Mouse (Mus musculus): ENCODE measurements at regions not wholly inside any gene's neighbourhood (a gene's known extent, or its start where the extent isn't known, plus 50 kb on each side); places are given as distances from the start of the nearest gene placed in this dataset.

DNA sequence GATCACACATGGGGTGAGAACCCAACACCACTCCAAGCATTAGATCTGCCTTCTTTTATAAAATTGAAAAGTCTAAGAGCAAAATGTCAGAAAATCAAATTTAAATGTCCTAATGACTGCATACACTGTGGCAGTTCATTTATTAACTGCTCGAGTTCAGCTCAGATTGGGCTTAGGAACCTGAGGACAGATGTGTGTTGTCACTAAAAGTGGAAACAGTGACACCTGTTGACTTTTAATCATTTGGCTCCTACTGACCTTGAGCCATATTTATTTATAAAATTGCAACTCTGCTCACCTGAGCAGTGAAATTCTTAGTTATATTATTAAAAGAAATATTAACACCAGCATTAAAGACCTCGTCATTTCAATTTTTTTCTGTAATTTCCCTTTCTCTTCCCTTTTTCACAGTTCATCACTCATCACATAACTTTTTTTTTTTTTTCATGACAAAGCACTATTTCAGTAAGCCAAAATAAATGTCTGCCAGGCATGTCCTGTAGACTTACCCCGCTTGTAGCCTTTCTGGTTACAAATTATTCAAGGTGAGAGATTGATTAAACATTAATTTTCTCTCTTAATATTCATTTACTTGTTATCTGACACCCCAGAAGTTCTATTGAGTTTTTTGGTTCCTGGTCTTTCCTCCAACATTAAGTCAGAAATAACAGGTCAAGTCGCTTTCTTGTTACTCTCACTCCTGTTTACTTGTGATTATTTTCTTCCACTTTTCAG, 274.2 kb upstream of the Tet2 start:
- H3K9me3 ChIP-seq = no peaks in the 10 kb centered on the region
- no peak for ATAC-seq (ENCODE audit: insufficient number of reproducible peaks, low FRiP score, low TSS enrichment, low read depth)
- H3K4me1 ChIP-seq = no peaks in the 10 kb centered on the region
- WGBS = 72% methylated on average over 4 of the region's 4 CpGs
- H3K9ac ChIP-seq = no peak overlapping the region
- no peak overlapping the region for H3K4me3 ChIP-seq
- H3K27ac ChIP-seq = no peak overlapping the region
- no peak overlapping the region for H3K4me2 ChIP-seq
- H3K27me3 ChIP-seq = no peaks in the 10 kb centered on the region
- no peaks in the 10 kb centered on the region for H3K36me3 ChIP-seq

DNA sequence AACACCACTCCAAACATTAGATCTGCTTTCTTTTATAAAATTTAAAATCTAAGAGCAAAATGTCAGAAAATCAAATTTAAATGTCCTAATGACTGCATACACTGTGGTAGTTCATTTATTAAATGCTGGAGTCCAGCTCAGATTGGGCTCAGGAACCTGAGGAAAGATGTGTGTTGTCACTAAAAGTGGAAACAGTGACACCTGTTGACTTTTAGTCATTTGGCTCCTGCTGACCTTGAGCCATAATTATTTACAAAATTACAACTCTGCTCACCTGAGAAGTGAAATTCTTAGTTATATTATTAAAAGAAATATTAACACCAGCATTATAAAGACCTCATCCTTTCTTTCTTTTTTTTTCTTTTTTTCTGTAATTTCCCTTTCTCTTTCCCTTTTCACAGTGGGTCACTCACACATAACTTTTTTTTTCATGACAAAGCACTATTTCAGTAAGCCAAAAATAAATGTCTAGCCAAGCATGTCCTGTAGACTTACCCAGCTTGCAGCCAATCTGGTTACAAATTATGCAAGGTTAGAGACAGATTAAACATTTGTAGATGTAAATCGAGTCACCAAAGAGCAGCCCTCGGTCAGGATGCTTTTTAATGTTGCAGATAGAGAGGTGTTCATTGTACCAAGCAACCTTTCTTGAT, 288.9 kb upstream of the Tet2 start:
- H3K27ac ChIP-seq = no peak overlapping the region
- H3K9me3 ChIP-seq = no peaks in the 10 kb centered on the region
- no peak overlapping the region for H3K4me3 ChIP-seq
- WGBS = 86% methylated on average over 2 of the region's 2 CpGs
- no peaks in the 10 kb centered on the region for H3K4me1 ChIP-seq
- no peak overlapping the region for H3K4me2 ChIP-seq
- H3K9ac ChIP-seq = no peak overlapping the region
- H3K36me3 ChIP-seq = no peaks in the 10 kb centered on the region
- H3K27me3 ChIP-seq = no peaks in the 10 kb centered on the region
- no peak for ATAC-seq (ENCODE audit: insufficient number of reproducible peaks, low FRiP score, low TSS enrichment, low read depth)

DNA sequence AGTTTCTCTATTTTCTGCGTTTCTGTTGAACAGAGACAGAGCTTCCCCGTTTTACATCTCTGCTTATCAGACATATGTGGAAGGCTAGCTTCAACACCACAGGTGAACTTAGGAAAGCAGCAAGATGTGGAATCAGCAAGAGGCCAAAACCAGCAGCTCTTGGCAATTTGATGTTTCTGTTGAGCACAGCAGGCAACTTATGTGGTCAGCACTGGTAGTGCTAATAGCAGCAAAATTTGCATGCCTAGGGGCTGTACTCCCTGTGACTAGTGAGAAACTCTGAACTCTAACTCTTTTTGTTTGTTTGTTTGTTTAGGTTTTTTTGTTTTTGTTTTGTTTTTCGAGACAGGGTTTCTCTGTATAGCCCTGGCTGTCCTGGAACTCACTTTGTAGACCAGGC, 289.5 kb upstream of the Tet2 start:
- H3K4me1 ChIP-seq = no peaks in the 10 kb centered on the region
- no peaks in the 10 kb centered on the region for H3K36me3 ChIP-seq
- WGBS = 87% methylated on average over 3 of the region's 3 CpGs
- no peak for ATAC-seq (ENCODE audit: insufficient number of reproducible peaks, low FRiP score, low TSS enrichment, low read depth)
- H3K4me2 ChIP-seq = no peak overlapping the region
- no peak overlapping the region for H3K27ac ChIP-seq
- no peak overlapping the region for H3K9ac ChIP-seq
- H3K27me3 ChIP-seq = no peaks in the 10 kb centered on the region
- H3K4me3 ChIP-seq = no peak overlapping the region
- H3K9me3 ChIP-seq = no peaks in the 10 kb centered on the region

DNA sequence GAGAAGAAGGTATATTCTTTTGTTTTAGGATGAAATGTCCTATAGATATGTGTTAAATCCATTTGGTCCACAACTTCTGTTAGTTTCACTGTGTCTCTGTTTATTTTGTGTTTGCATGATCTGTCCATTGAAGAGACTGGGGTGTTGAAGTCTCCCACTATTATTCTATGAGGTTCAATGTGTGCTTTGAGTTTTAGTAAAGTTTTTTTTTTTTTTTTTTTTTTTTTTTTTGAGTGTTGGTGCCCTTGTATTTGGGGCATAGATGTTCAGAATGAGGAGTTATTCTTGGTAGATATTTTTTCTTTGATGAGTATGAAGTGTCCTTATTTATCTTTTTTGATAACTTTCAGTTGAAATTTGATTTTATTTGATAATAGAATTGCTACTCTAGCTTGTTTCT, 301.4 kb upstream of the Tet2 start:
- H3K27ac ChIP-seq = no peak overlapping the region
- no peaks in the 10 kb centered on the region for H3K36me3 ChIP-seq
- H3K4me3 ChIP-seq = no peak overlapping the region
- no peaks in the 10 kb centered on the region for H3K27me3 ChIP-seq
- H3K4me2 ChIP-seq = no peak overlapping the region
- H3K9me3 ChIP-seq = no peaks in the 10 kb centered on the region
- ATAC-seq (ENCODE audit: insufficient number of reproducible peaks, low FRiP score, low TSS enrichment, low read depth) = no peak
- H3K4me1 ChIP-seq = no peaks in the 10 kb centered on the region
- H3K9ac ChIP-seq = no peak overlapping the region

DNA sequence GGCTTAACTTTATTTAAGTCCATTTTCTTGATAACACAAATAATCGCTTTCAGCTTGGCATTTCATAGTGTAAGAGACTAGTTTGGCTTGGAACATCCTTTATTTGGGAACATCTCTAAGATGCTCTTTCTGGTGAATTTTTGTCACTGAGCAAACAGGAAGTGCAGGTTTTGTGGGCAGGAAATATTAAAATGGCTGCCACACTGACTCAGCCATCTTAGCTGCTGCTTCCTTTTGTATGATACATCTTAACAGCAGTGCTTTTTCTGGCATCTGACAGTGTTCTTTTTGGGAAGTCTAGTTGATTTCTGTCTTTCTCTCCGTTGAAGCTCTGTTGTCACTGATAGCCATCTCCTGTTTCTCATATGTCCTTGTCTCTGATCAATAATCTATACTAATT, 329.4 kb upstream of the Tet2 start:
- Histone ChIP-seq H3K4me2 (no peak overlapping the region), H3K36me3 (no peaks in the 10 kb centered on the region), H3K27me3 (no peaks in the 10 kb centered on the region), H3K4me3 (no peak overlapping the region), H3K9me3 (no peaks in the 10 kb centered on the region), H3K9ac (no peak overlapping the region), H3K27ac (no peak overlapping the region), H3K4me1 (peaks cover 11% of the 10 kb centered on the region; the same call in 1 of the 2 replicates)
- ATAC-seq (ENCODE audit: insufficient number of reproducible peaks, low FRiP score, low TSS enrichment, low read depth) = no peak
- 83% methylated on average over 2 of the region's 2 CpGs for WGBS

DNA sequence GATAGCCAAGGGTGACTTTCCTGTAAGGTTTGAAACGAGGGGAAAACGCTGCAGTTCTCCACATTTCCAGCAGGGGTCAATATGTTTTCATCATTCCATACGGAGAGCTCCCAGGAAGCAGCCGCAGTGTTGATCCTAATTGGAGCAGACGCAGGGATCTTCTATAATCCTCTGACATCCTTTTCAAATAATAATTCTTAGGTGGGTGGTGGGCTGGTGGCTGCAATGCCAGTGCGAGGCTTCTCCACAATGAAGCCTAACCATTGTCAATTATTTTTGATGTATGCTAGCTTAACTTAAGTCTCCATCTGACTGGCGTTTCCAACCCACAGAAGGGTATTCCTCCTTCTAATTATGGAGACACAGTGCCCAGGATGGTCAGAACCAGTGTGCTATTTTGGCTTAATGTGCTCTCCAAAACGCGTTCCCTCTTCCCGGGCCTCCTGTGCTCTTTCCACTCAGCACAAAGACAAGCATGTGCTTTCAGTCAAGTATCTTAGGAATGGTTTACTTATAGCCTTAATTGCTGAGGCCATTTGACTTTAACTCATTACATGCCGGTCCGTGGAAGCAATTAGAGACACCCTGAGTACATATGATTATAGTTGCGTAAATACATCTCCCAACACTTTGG, 331.6 kb upstream of the Tet2 start:
- 5% methylated on average over 13 of the region's 13 CpGs for WGBS
- H3K36me3 ChIP-seq = no peaks in the 10 kb centered on the region
- peak overlapping the region; percentile 11 for H3K4me3 ChIP-seq
- H3K4me2 ChIP-seq = peak overlapping the region; percentile 42
- peaks cover 11% of the 10 kb centered on the region; the same call in 1 of the 2 replicates for H3K4me1 ChIP-seq
- no peak for ATAC-seq (ENCODE audit: insufficient number of reproducible peaks, low FRiP score, low TSS enrichment, low read depth)
- no peaks in the 10 kb centered on the region for H3K9me3 ChIP-seq
- no peak overlapping the region for H3K9ac ChIP-seq
- no peaks in the 10 kb centered on the region for H3K27me3 ChIP-seq
- peak overlapping the region; percentile 64 for H3K27ac ChIP-seq

DNA sequence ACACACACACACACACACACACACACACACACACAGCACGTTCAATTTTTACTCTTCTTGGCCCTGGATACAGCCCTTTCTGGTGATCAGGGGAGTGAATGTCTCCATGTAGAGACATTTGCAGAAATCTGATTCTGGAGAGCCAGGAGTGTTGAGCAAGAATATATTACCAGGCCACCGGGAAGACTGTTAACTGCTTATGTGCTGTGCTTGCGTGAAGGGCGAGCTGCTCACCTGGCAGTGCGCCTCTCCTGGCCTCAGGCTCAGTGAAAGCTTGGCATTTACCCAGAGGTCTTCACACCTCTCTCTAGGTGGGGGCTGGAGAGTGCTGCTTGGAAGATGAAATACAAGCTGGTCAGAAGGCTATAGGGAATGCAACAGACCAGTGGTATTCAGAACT, 332.4 kb upstream of the Tet2 start:
- Histone ChIP-seq H3K9me3 (no peaks in the 10 kb centered on the region), H3K27ac (peak overlapping the region; percentile 64; the same call in 1 of the 2 replicates), H3K4me3 (no peak overlapping the region; the same call in 1 of the 2 replicates), H3K36me3 (no peaks in the 10 kb centered on the region), H3K4me2 (peak overlapping the region; percentile 42), H3K9ac (no peak overlapping the region), H3K4me1 (peaks cover 11% of the 10 kb centered on the region; the same call in 1 of the 2 replicates), H3K27me3 (no peaks in the 10 kb centered on the region)
- 17% methylated on average over 5 of the region's 5 CpGs for WGBS
- no peak for ATAC-seq (ENCODE audit: insufficient number of reproducible peaks, low FRiP score, low TSS enrichment, low read depth)

DNA sequence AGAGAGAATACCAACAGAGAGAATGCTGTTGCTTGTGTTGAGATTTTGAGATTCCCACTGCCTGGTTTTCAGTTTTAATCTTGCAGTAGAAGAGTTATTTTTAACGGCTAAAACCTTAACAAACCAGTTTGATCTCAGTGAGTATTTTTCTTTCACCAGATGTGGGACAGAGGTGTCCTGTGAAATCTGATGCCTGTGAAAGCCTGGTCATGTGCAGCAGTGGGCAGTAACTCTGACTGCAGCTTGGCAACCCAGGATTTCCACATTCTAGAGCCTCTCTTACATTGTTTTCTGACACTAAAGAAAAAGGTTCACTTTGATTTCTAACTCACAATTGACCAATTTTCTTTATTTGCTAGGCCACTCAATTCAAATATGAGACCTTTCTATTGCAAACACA, 335.7 kb upstream of the Tet2 start:
- Histone ChIP-seq H3K9me3 (no peaks in the 10 kb centered on the region), H3K4me2 (no peak overlapping the region), H3K27me3 (no peaks in the 10 kb centered on the region), H3K4me3 (no peak overlapping the region), H3K36me3 (no peaks in the 10 kb centered on the region), H3K4me1 (peaks cover 11% of the 10 kb centered on the region; the same call in 1 of the 2 replicates), H3K9ac (no peak overlapping the region), H3K27ac (no peak overlapping the region)
- 2% methylated on average over 1 of the region's 1 CpGs for WGBS
- ATAC-seq (ENCODE audit: insufficient number of reproducible peaks, low FRiP score, low TSS enrichment, low read depth) = no peak

DNA sequence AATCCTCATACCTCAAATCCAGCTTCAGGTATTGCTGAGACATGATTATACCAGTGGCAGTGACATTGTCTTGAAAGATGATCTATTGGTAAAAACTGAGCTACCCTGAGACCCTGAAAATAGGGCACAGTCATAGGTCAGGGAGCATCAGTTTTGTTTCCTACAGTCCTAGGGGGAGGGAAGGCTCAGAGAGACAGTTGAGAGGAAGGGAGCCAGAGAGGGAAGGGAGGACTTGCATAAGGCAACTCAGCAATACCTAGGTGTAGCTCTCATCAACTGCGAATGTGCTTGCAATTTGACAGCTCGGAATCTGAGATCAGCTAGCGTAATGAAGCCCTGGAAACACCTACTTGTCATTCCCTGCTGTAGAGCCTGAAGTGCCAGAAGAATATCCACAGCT, 334.4 kb upstream of the Cxxc4 start:
- no peak overlapping the region for H3K27ac ChIP-seq
- no peaks in the 10 kb centered on the region for H3K27me3 ChIP-seq
- no peak for ATAC-seq (ENCODE audit: insufficient number of reproducible peaks, low FRiP score, low TSS enrichment, low read depth)
- no peaks in the 10 kb centered on the region for H3K4me1 ChIP-seq
- H3K9me3 ChIP-seq = no peaks in the 10 kb centered on the region
- no peak overlapping the region for H3K4me3 ChIP-seq
- H3K9ac ChIP-seq = no peak overlapping the region
- WGBS = 74% methylated on average over 3 of the region's 3 CpGs
- no peaks in the 10 kb centered on the region for H3K36me3 ChIP-seq
- no peak overlapping the region for H3K4me2 ChIP-seq

DNA sequence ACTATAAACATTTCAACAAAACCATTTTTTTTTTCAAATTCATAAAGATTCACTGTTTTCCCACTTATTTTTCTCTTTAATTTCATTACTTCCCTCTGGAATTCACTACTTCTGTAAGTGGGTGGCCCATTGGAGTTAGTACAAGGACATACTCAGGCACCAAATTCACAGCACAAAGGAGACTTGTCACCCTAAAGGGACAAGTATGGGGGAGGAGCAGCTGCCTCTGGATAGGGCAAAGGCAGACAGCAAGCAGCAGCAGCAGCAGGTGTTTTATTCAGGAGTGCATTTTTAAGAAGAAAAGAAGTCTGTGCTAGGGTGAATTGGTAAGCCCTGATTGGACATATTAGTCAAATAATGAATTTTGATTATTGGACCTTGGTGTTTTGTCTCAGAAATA, 314.1 kb upstream of the Cxxc4 start:
- no peak overlapping the region for H3K9ac ChIP-seq
- H3K4me3 ChIP-seq = no peak overlapping the region
- no peaks in the 10 kb centered on the region for H3K36me3 ChIP-seq
- H3K27ac ChIP-seq = no peak overlapping the region
- no peaks in the 10 kb centered on the region for H3K27me3 ChIP-seq
- no peak for ATAC-seq (ENCODE audit: insufficient number of reproducible peaks, low FRiP score, low TSS enrichment, low read depth)
- H3K4me1 ChIP-seq = no peaks in the 10 kb centered on the region
- H3K4me2 ChIP-seq = no peak overlapping the region
- no peaks in the 10 kb centered on the region for H3K9me3 ChIP-seq

DNA sequence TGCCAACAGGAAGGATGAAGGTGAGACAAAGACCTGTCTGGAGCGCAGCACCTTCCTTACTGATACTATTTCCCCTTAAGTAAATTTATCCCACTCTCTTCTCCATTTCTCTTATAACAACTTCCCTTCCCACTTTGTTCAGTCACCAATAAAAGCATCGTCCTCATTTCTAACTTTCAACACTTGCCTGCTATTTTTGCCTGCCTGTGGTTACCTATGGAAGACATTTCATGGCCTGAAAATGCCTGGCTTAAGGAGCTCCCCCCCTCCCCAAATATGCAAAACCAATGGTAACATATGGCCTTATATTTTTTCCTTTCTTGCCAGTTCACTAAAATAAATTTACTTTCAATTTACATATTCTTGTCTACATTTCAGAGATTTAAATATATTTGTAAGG, 271.0 kb upstream of the Cxxc4 start:
- Histone ChIP-seq H3K9me3 (no peaks in the 10 kb centered on the region), H3K4me2 (no peak overlapping the region), H3K27ac (no peak overlapping the region), H3K9ac (no peak overlapping the region), H3K4me1 (no peaks in the 10 kb centered on the region), H3K36me3 (no peaks in the 10 kb centered on the region), H3K4me3 (no peak overlapping the region), H3K27me3 (no peaks in the 10 kb centered on the region)
- 70% methylated on average over 2 of the region's 2 CpGs for WGBS
- no peak for ATAC-seq (ENCODE audit: insufficient number of reproducible peaks, low FRiP score, low TSS enrichment, low read depth)

DNA sequence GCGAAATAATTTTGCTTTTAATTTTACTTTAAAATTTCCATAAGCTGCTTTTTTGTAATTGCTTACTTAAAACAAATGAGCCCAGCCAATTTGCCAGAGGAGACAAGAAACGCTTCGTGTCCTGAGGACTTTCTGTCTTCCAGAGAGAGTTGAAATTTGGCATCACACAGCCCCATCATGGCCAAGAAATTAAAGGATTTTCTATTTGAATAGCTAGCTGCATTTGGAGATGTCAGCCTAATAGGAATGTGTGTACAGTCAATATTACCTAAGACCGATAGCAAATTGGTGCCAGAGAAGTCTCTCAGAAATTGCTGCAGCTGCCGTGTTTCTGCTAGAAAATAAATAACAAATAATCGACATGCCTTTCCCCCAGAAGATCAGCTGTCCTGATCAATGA, 268.1 kb upstream of the Cxxc4 start:
- Histone ChIP-seq H3K4me1 (no peaks in the 10 kb centered on the region), H3K36me3 (no peaks in the 10 kb centered on the region), H3K9ac (no peak overlapping the region), H3K27ac (no peak overlapping the region), H3K9me3 (no peaks in the 10 kb centered on the region), H3K27me3 (no peaks in the 10 kb centered on the region), H3K4me3 (no peak overlapping the region), H3K4me2 (no peak overlapping the region)
- no peak for ATAC-seq (ENCODE audit: insufficient number of reproducible peaks, low FRiP score, low TSS enrichment, low read depth)
- 75% methylated on average over 6 of the region's 6 CpGs for WGBS
